Comparison of ENCODE assay signal across 9 mouse cellular contexts in genomic region chr7:16476600-16476989, GRCm38 (mm10). TPM values are rescaled to one million over a fixed set of nuclear protein-coding genes. Genes with fewer than 3 reads are reported as not detected.
DNase-seq lines count a peak whose midpoint lies in the region; ATAC-seq lines count a peak whose summit lies in the region.
"Had no signal": no experiment of that assay in that cellular context is flagged by ENCODE, and none has a peak within 500 bp of the region (broad histone marks: within the 10 kb centered on the region; RNA-seq: fewer than 3 reads in every experiment).

No protein-coding gene starts in this region.

- no peak overlapping the region for H3K9ac ChIP-seq in kidney, embryonic 15.5 days
- H3K9ac ChIP-seq in embryonic facial prominence, embryonic 11.5 days (replicated peaks; ENCODE audit: low read length) = no peak overlapping the region
- H3K9ac ChIP-seq in intestine, embryonic 15.5 days = no peak overlapping the region
- H3K9ac ChIP-seq in midbrain, embryonic 16.5 days (ENCODE audit: low read depth, low read length) = peak overlapping the region; percentile 44; the same call in 1 of the 2 replicates

- ATAC-seq in kidney, embryonic 15.5 days (replicated peaks; ENCODE audit: low FRiP score) = peak; percentile 42; the same call in 1 of the 2 replicates
- peak; percentile 32; the same call in 1 of the 2 replicates for ATAC-seq in embryonic facial prominence, embryonic 11.5 days (replicated peaks; ENCODE audit: insufficient number of reproducible peaks, low FRiP score, low TSS enrichment, low read depth)
- ATAC-seq in intestine, embryonic 15.5 days = peak; percentile 52
- no peak for ATAC-seq in midbrain, embryonic 16.5 days

- H3K9me3 ChIP-seq in kidney, embryonic 15.5 days (replicated peaks) = no peaks in the 10 kb centered on the region
- no peaks in the 10 kb centered on the region for H3K9me3 ChIP-seq in embryonic facial prominence, embryonic 11.5 days (replicated peaks; ENCODE audit: control insufficient read depth, low read length)
- H3K9me3 ChIP-seq in intestine, embryonic 15.5 days = no peaks in the 10 kb centered on the region; the same call in 1 of the 2 replicates
- H3K9me3 ChIP-seq in midbrain, embryonic 16.5 days (replicated peaks; ENCODE audit: control insufficient read depth, low read length, poor library complexity, severe bottlenecking) = no peaks in the 10 kb centered on the region

- H3K27ac ChIP-seq in kidney, embryonic 15.5 days = no peak overlapping the region
- no peak overlapping the region for H3K27ac ChIP-seq in embryonic facial prominence, embryonic 11.5 days (replicated peaks; ENCODE audit: low read depth, low read length)
- no peak overlapping the region for H3K27ac ChIP-seq in intestine, embryonic 15.5 days
- H3K27ac ChIP-seq in midbrain, embryonic 16.5 days (ENCODE audit: low read length) = no peak overlapping the region

- H3K4me2 ChIP-seq in kidney, embryonic 15.5 days = peak overlapping the region; percentile 69
- H3K4me2 ChIP-seq in embryonic facial prominence, embryonic 11.5 days (ENCODE audit: low read depth, low read length) = peak overlapping the region; percentile 57
- H3K4me2 ChIP-seq in intestine, embryonic 15.5 days (replicated peaks) = peak overlapping the region; percentile 74
- H3K4me2 ChIP-seq in midbrain, embryonic 16.5 days (ENCODE audit: low read length) = peak overlapping the region; percentile 70

- H3K36me3 ChIP-seq in kidney, embryonic 15.5 days = no peaks in the 10 kb centered on the region
- no peaks in the 10 kb centered on the region for H3K36me3 ChIP-seq in embryonic facial prominence, embryonic 11.5 days (replicated peaks; ENCODE audit: control insufficient read depth, insufficient read depth, low read depth, low read length)
- no peaks in the 10 kb centered on the region for H3K36me3 ChIP-seq in intestine, embryonic 15.5 days
- no peaks in the 10 kb centered on the region for H3K36me3 ChIP-seq in midbrain, embryonic 16.5 days (ENCODE audit: control insufficient read depth, insufficient read depth, low read length)

- H3K4me1 ChIP-seq in kidney, embryonic 15.5 days = peaks cover 31% of the 10 kb centered on the region
- H3K4me1 ChIP-seq in embryonic facial prominence, embryonic 11.5 days (ENCODE audit: control insufficient read depth, insufficient read depth, low read length) = peaks cover 3% of the 10 kb centered on the region; the same call in 1 of the 2 replicates
- H3K4me1 ChIP-seq in intestine, embryonic 15.5 days (replicated peaks) = peaks cover 20% of the 10 kb centered on the region
- H3K4me1 ChIP-seq in midbrain, embryonic 16.5 days (ENCODE audit: control insufficient read depth, insufficient read depth, low read length) = peaks cover 15% of the 10 kb centered on the region

- no peak for DNase-seq in kidney, postnatal 25 days
- peak; percentile 56 for DNase-seq in embryonic facial prominence, embryonic 11.5 days (ENCODE audit: low spot score)
- DNase-seq in layer of hippocampus, adult 9-10 months (ENCODE audit: low spot score) = no peak
- DNase-seq in gastrocnemius, postnatal 10 days = no peak
- DNase-seq in natural killer cell, adult 2 months (ENCODE audit: low spot score in 2 of 2) = no peak

- H3K4me3 ChIP-seq in kidney, embryonic 15.5 days (replicated peaks) = peak overlapping the region; percentile 43
- H3K4me3 ChIP-seq in embryonic facial prominence, embryonic 11.5 days (ENCODE audit: low read depth, low read length) = peak overlapping the region; percentile 32
- peak overlapping the region; percentile 36 for H3K4me3 ChIP-seq in intestine, embryonic 15.5 days (replicated peaks)
- H3K4me3 ChIP-seq in midbrain, embryonic 16.5 days (ENCODE audit: low read depth, low read length) = peak overlapping the region; percentile 39

- WGBS in kidney, embryonic 15.5 days = 1% methylated on average over 34 of the region's 34 CpGs
- under 1% methylated on average over 34 of the region's 34 CpGs for WGBS in embryonic facial prominence, embryonic 11.5 days
- WGBS in intestine, embryonic 15.5 days = 2% methylated on average over 34 of the region's 34 CpGs
- WGBS in midbrain, embryonic 16.5 days = 2% methylated on average over 34 of the region's 34 CpGs

- H3K27me3 ChIP-seq in kidney, embryonic 15.5 days = peaks cover 61% of the 10 kb centered on the region
- H3K27me3 ChIP-seq in embryonic facial prominence, embryonic 11.5 days (ENCODE audit: control insufficient read depth, insufficient read depth, low read length) = peaks cover 57% of the 10 kb centered on the region
- H3K27me3 ChIP-seq in intestine, embryonic 15.5 days (replicated peaks) = peaks cover 56% of the 10 kb centered on the region
- peaks cover 54% of the 10 kb centered on the region for H3K27me3 ChIP-seq in midbrain, embryonic 16.5 days (ENCODE audit: control insufficient read depth, insufficient read depth, low read depth, low read length)

RNA-seq across cellular contexts. Expression of gene Npas1, which starts 0.9 kb away (rescaled TPM):
- polyA plus RNA-seq in kidney, embryonic 15.5 days (2015; fragmentation: Nextera tagmentation; extraction: Ambion mirVana) = 0.38 and 0.51 TPM in 2 replicates
- polyA plus RNA-seq in embryonic facial prominence, embryonic 11.5 days (2014; fragmentation: Nextera tagmentation; extraction: Ambion mirVana) = 0.21 and 0.25 TPM in 2 replicates
- 0.25 and 0.38 TPM in 2 replicates for polyA plus RNA-seq in intestine, embryonic 15.5 days (2015; fragmentation: Nextera tagmentation; extraction: Ambion mirVana)
- 4.2 and 6.4 TPM in 2 replicates for polyA plus RNA-seq in midbrain, embryonic 16.5 days (2015; fragmentation: Nextera tagmentation; extraction: Ambion mirVana)
- total RNA-seq in gastrocnemius, postnatal 10 days (2021) = not detected
- total RNA-seq: heart, postnatal 14 days had no signal

RNA-seq across cellular contexts. Expression of gene Tmem160, which starts 24.0 kb away (rescaled TPM):
- polyA plus RNA-seq in kidney, embryonic 15.5 days (2015; fragmentation: Nextera tagmentation; extraction: Ambion mirVana) = 51.0 and 55.9 TPM in 2 replicates
- polyA plus RNA-seq in embryonic facial prominence, embryonic 11.5 days (2014; fragmentation: Nextera tagmentation; extraction: Ambion mirVana) = 50.7 and 60.0 TPM in 2 replicates
- 48.9 and 54.8 TPM in 2 replicates for polyA plus RNA-seq in intestine, embryonic 15.5 days (2015; fragmentation: Nextera tagmentation; extraction: Ambion mirVana)
- 66.9 and 75.6 TPM in 2 replicates for polyA plus RNA-seq in midbrain, embryonic 16.5 days (2015; fragmentation: Nextera tagmentation; extraction: Ambion mirVana)
- 10 to 100 TPM; 18.8 to 18.9 TPM for total RNA-seq in gastrocnemius, postnatal 10 days (2021)
